Mouse (Mus musculus): ENCODE data around the gene Klhl26. TPM values are rescaled to one million over a fixed set of nuclear protein-coding genes. Genes with fewer than 3 reads are reported as not detected.

Gene Klhl26
- total RNA-seq, 1 experiment from 2014 or later = 7.8 TPM

- ATAC-seq (replicated peaks in 1 of 2; ENCODE audit: insufficient read depth in 1 of 2, low FRiP score in 2 of 2, low TSS enrichment in 1 of 2, low read depth in 1 of 2, poor library complexity in 2 of 2, severe bottlenecking in 2 of 2) = no peak
Observed at GRCm38 (mm10) chr8:70435156-70435555, 41.6 kb downstream of the Klhl26 start.

GRCm38 (mm10) chr8:70432991-70433536 is 43.7 kb downstream of the Klhl26 start:
- ATAC-seq (replicated peaks in 1 of 2; ENCODE audit: insufficient read depth in 1 of 2, low FRiP score in 2 of 2, low TSS enrichment in 1 of 2, low read depth in 1 of 2, poor library complexity in 2 of 2, severe bottlenecking in 2 of 2) = no peak

DNA sequence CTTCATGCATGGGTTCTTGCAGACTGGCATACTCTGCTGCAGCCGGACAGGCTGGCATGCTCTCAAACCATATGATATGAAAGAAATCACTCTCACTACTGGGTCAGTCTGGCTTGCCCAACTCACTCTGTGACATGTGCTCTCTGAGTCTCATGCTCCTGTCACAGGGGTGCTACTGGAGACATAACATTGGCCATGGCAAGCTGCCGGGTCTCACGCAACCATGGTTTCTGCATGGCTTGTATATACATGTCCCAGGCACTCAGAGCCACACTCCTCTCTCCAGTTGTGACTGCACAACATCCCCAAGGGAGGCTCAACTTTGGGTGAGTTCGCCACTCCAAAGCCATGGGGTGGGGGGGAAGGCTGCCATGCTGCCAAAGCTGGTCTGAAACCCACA is 45.6 kb downstream of the Klhl26 start:
- no peak for ATAC-seq (replicated peaks in 1 of 2; ENCODE audit: insufficient read depth in 1 of 2, low FRiP score in 2 of 2, low TSS enrichment in 1 of 2, low read depth in 1 of 2, poor library complexity in 2 of 2, severe bottlenecking in 2 of 2)

GRCm38 (mm10) chr8:70426300-70426907 is 50.4 kb downstream of the Klhl26 start:
- peak; percentile 76 to 78 for ATAC-seq (replicated peaks in 1 of 2; ENCODE audit: insufficient read depth in 1 of 2, low FRiP score in 2 of 2, low TSS enrichment in 1 of 2, low read depth in 1 of 2, poor library complexity in 2 of 2, severe bottlenecking in 2 of 2)

DNA sequence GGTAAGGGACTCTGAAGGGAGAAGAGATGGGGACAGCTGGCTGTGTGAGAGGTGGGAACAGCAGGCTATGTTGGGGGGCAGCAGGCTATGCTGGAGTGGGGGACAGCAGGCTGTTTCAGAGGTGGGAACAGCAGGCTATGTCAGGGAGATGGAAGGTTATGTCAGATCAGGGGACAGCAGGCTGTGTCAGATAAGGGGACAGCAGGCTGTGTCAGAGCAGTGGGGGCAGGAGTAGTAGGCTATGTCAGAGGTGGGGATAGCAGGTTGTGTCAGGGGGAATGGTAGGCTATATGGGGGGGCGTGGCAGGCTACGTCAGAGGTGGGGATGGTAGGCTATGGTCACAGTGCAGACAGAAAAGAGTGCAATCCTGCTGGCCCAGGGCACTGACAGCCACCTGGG is 54.0 kb downstream of the Klhl26 start:
- ATAC-seq (replicated peaks in 1 of 2; ENCODE audit: insufficient read depth in 1 of 2, low FRiP score in 2 of 2, low TSS enrichment in 1 of 2, low read depth in 1 of 2, poor library complexity in 2 of 2, severe bottlenecking in 2 of 2) = no peak

GRCm38 (mm10) chr8:70421349-70422104 is 55.2 kb downstream of the Klhl26 start:
- ATAC-seq (replicated peaks in 1 of 2; ENCODE audit: insufficient read depth in 1 of 2, low FRiP score in 2 of 2, low TSS enrichment in 1 of 2, low read depth in 1 of 2, poor library complexity in 2 of 2, severe bottlenecking in 2 of 2) = no peak; a peak in 1 of 4 replicates

GRCm38 (mm10) chr8:70419879-70420643 is 56.7 kb downstream of the Klhl26 start:
- ATAC-seq (replicated peaks in 1 of 2; ENCODE audit: insufficient read depth in 1 of 2, low FRiP score in 2 of 2, low TSS enrichment in 1 of 2, low read depth in 1 of 2, poor library complexity in 2 of 2, severe bottlenecking in 2 of 2) = no peak

GRCm38 (mm10) chr8:70418954-70419353 is 57.8 kb downstream of the Klhl26 start:
- ATAC-seq (replicated peaks in 1 of 2; ENCODE audit: insufficient read depth in 1 of 2, low FRiP score in 2 of 2, low TSS enrichment in 1 of 2, low read depth in 1 of 2, poor library complexity in 2 of 2, severe bottlenecking in 2 of 2) = no peak

- no peak for ATAC-seq (replicated peaks in 1 of 2; ENCODE audit: insufficient read depth in 1 of 2, low FRiP score in 2 of 2, low TSS enrichment in 1 of 2, low read depth in 1 of 2, poor library complexity in 2 of 2, severe bottlenecking in 2 of 2)
Observed at GRCm38 (mm10) chr8:70417914-70418313, 58.9 kb downstream of the Klhl26 start.

DNA sequence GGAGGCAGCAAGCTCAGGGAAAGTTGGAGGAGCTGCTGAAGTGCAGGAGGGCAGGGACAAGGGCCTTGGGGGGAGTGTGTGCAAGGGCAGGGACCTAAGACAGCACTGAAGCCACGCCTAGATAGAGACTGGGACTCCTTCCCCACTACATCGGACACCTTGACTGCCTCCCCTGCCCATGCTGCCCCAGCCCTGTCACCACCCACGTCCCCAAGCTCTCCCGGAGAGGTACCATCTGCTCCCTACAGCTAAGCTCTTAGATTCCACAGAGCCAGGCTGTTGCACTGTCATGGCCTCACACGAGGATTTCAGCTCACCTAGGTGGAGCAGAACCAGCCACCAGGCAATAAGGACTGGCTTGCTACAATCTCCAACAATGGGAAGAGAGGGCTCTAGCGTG is 59.8 kb downstream of the Klhl26 start:
- no peak for ATAC-seq (replicated peaks in 1 of 2; ENCODE audit: insufficient read depth in 1 of 2, low FRiP score in 2 of 2, low TSS enrichment in 1 of 2, low read depth in 1 of 2, poor library complexity in 2 of 2, severe bottlenecking in 2 of 2)

DNA sequence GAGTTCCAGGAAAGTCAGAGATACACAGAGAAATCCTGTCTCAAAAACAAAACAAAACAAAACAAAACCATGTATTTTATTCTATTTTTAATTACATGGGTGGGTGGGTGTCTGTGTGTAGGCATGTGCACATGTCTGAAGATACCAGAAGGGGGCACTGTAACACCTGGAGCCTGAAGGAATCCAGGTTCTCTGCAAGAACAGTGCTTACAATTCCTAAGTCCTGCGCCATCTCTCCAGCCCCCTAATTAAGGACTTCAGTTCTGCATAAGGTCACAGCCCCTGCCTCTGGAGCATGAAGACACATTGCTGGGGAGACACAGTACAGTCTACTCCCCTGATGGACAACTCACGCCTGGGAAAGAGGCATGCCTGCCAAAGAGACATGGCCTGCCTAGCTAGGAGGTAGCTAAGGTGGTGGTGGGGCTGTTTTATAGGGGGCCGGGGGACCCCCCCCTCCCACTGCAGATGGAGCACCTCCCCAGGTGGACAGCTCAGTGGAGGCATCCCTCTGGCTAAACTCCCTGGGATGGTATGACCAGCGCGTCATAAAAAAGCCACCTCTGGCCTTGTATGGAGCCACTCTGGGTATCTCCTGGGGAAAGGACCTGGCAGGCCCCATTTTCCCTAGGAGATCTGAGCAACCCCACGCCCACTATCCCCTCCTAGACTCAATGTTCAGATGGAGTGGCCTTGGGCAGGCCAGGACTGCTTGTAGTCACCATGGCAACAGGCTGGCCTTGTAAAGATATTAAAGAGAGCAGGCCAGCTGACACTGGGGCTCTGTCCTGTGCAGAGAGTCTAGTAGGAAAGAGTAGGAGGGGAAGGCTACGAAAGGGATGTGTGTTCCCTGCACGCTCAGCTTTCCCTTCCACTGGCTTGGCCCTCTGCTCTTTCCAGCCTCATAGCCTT is 61.0 kb downstream of the Klhl26 start:
- ATAC-seq (replicated peaks in 1 of 2; ENCODE audit: insufficient read depth in 1 of 2, low FRiP score in 2 of 2, low TSS enrichment in 1 of 2, low read depth in 1 of 2, poor library complexity in 2 of 2, severe bottlenecking in 2 of 2) = peak in 1 of 2 experiments; percentile 48; a peak in 1 of 4 replicates

DNA sequence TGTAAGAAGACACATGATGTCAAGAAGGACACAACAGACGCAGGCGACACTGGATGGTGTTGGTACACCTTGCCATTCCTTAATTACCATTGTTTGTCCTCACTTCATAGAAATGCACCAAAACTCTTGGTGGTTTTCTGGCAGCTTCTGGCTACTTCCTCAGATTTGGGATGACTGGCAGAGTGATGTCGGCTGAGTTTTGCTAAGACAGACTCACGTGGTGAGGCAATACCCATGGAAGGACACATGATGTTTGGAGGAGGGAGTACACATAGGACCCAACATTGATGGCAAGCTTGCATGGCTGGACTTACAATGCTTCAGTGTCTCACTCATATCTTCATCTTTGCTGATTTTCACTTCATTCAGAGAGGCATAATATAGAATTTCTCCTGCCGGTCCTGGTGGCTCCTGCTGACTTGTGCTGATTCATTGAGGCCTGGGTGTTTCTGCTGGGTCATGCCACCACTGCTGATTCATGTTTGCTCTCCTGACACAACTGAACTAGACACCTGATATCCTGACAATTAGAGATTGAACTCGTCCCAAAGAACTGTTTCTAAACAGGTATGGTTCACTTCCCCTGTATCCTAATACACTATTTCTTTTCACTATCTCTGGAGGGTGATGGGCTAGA is 62.3 kb downstream of the Klhl26 start:
- no peak for ATAC-seq (replicated peaks in 1 of 2; ENCODE audit: insufficient read depth in 1 of 2, low FRiP score in 2 of 2, low TSS enrichment in 1 of 2, low read depth in 1 of 2, poor library complexity in 2 of 2, severe bottlenecking in 2 of 2)

DNA sequence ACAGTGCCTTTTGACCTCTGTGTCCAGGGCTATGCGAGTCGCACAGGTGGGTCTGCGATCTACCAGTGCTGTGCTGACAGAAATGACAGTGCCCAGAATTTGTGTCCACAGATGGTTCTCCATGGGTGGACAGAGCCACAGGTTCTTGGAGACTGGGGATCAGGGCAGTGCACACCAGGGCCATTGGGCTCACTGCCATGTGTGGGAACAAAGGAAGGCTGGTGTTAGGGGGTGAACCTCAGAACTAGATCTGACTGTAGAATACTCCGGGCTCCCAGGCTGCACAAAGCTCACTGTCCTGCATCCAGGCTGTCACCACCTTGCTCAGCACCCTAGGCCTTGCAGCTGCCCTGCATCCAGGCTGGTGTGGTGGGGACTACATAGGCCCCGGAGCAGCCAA is 66.5 kb downstream of the Klhl26 start:
- ATAC-seq (replicated peaks in 1 of 2; ENCODE audit: insufficient read depth in 1 of 2, low FRiP score in 2 of 2, low TSS enrichment in 1 of 2, low read depth in 1 of 2, poor library complexity in 2 of 2, severe bottlenecking in 2 of 2) = no peak

GRCm38 (mm10) chr8:70409455-70409871 is 67.3 kb downstream of the Klhl26 start:
- ATAC-seq (replicated peaks in 1 of 2; ENCODE audit: insufficient read depth in 1 of 2, low FRiP score in 2 of 2, low TSS enrichment in 1 of 2, low read depth in 1 of 2, poor library complexity in 2 of 2, severe bottlenecking in 2 of 2) = peak in 1 of 2 experiments; percentile 40; a peak in 2 of 4 replicates

DNA sequence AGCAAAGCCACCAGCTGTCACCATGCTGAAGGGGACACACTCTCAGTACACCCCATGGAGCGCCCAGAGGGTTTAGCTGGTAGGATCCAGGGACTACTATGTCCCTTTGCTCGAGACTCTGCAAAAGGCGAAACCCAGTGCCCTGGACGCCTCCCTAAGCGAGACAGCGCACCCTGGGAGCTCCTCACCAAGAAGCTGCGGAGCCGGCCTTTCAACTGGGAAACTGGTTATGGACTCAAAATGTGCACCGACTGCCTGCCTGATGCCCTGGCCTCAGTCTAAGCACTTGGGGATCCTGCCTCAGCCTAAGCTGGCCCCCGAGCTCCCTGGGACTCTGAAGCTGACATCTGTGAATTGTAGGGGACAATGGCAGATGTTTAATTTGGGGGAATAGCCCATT is 67.7 kb downstream of the Klhl26 start:
- ATAC-seq (replicated peaks in 1 of 2; ENCODE audit: insufficient read depth in 1 of 2, low FRiP score in 2 of 2, low TSS enrichment in 1 of 2, low read depth in 1 of 2, poor library complexity in 2 of 2, severe bottlenecking in 2 of 2) = no peak

DNA sequence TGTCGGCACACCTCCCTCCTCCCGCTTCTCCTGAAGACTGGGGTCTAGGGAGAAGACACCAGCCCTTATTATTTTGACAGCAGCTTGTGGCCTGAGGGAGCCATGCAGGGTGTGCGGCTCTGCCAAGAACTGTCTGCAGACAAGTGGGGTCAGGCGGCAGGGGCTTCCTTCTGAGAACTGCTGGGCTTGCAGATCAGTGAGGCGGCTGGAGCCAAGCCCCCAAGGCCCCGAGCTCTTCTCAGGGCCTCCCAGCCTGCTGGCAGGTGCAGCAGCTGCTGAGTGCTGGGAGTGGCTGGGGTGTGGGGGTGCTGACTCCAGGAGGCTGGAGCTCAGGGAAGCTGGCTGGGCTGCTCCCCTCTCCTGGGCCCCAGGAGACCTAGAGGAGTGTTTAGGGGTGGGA is 68.5 kb downstream of the Klhl26 start:
- no peak for ATAC-seq (replicated peaks in 1 of 2; ENCODE audit: insufficient read depth in 1 of 2, low FRiP score in 2 of 2, low TSS enrichment in 1 of 2, low read depth in 1 of 2, poor library complexity in 2 of 2, severe bottlenecking in 2 of 2)

Measured in hematopoietic stem cell, adult 5-6 weeks (primary cell).